Mouse (Mus musculus): ENCODE data around the gene Plpp7. TPM values are rescaled to one million over a fixed set of nuclear protein-coding genes. Genes with fewer than 3 reads are reported as not detected.

The Plpp7 gene
- polyA plus RNA-seq, 1 experiment from 2014 or later = 4.4 TPM

DNA sequence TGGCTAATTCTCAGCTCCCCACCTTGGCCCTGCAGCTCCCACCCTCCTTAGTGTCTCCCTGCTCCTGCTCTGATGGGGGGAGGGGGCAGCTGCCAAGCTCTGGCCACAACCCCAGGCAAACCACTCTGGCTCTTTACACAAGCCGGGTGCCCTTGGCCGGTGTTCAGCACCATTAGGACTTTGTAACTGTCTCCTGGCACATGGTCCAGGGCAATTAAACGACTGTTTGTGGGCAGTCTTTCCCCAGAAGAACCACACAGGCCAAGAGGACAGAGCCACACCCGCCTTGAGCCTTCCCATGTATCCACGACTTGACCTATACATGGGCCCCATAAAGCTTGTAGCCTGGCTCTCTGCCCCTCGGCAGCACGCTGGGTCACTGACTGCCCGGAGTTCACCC, 20.9 kb upstream of the Plpp7 start:
- WGBS = 64% methylated on average over 8 of the region's 8 CpGs
- H3K9ac ChIP-seq = no peak overlapping the region

DNA sequence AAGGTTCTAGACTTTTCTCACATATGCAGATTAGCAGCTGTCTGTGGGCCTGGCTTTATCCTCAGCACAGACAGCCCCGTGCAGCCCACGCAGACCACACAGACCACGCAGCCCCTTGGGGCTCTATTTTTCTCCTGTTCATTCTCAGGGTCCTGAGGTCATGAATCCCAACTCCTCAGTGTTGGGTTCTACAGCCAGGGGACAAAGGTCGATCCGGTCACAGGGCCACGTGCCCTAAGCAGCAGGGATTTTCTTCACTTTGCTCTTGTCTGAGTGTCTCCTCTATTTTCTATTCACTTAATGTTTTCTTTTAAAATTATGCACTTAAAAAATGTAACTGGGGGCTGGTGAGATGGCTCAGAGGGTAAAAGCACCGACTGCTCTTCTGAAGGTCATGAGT, 20.0 kb upstream of the Plpp7 start:
- no peak for ATAC-seq (ENCODE audit: insufficient read depth, low FRiP score, low read depth)
- WGBS = 71% methylated on average over 7 of the region's 7 CpGs

More for the DNA sequence above, 20.9 kb upstream of the Plpp7 start:
- Histone ChIP-seq H3K27ac (no peak overlapping the region), H3K4me3 (replicated peaks) (no peak overlapping the region), H3K36me3 (no peaks in the 10 kb centered on the region), H3K27me3 (replicated peaks) (no peaks in the 10 kb centered on the region), H3K9me3 (no peaks in the 10 kb centered on the region), H3K4me2 (no peak overlapping the region), H3K4me1 (peaks cover 4% of the 10 kb centered on the region; the same call in 1 of the 2 replicates)
- no peak for ATAC-seq (ENCODE audit: insufficient read depth, low FRiP score, low read depth)

DNA sequence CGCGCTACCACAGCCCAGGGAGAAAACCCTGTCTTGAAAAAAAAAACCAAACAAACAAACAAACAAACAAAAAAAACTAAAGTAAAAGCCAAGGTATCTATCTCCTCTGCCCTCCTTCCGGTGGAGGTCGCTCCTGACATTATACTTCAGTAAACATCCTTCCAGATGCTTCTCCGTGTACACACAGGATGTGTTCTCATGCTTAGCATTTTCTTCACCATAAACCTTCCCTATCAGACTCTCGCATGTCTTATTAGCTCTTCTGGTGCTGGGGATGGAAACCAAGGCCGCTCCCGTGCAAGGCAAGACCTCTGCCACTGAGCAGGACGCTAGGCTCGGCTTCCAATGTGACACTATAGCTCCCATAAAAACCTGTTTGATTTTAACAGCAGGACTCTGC, 17.6 kb upstream of the Plpp7 start:
- Histone ChIP-seq H3K4me2 (no peak overlapping the region), H3K9ac (no peak overlapping the region), H3K36me3 (no peaks in the 10 kb centered on the region), H3K9me3 (no peaks in the 10 kb centered on the region), H3K4me1 (peaks cover 5% of the 10 kb centered on the region; the same call in 1 of the 2 replicates), H3K27ac (no peak overlapping the region), H3K4me3 (replicated peaks) (no peak overlapping the region), H3K27me3 (replicated peaks) (peaks cover 13% of the 10 kb centered on the region)
- WGBS = 76% methylated on average over 10 of the region's 10 CpGs
- ATAC-seq (ENCODE audit: insufficient read depth, low FRiP score, low read depth) = no peak

More for the DNA sequence above, 20.0 kb upstream of the Plpp7 start:
- H3K4me1 ChIP-seq = peaks cover 5% of the 10 kb centered on the region; the same call in 1 of the 2 replicates
- H3K9me3 ChIP-seq = no peaks in the 10 kb centered on the region
- H3K27me3 ChIP-seq (replicated peaks) = no peaks in the 10 kb centered on the region
- no peak overlapping the region for H3K9ac ChIP-seq
- H3K36me3 ChIP-seq = no peaks in the 10 kb centered on the region
- no peak overlapping the region for H3K4me3 ChIP-seq (replicated peaks)
- H3K27ac ChIP-seq = no peak overlapping the region
- no peak overlapping the region for H3K4me2 ChIP-seq

DNA sequence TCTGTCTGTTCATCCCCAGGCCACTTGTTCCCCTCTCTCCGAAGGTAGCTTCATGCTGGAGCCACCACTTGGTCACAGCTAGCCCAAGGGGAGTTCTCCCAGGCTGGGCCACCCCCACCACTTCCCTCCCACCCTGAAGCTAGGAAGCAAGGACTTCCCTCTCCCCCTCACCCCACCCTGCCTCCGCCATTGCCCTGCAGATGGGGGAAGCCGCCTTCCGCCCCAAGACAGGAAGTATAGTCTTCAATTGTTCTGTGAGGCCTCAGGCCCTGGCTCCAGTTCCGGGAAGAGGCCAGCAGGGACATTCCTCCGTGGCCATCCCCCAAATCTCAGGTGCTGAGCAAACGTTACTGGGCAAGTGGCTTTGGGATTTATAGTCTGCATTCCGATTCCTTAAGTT, 16.8 kb upstream of the Plpp7 start:
- no peak overlapping the region for H3K4me3 ChIP-seq (replicated peaks)
- WGBS = 51% methylated on average over 8 of the region's 8 CpGs
- no peaks in the 10 kb centered on the region for H3K36me3 ChIP-seq
- H3K27me3 ChIP-seq (replicated peaks) = peaks cover 20% of the 10 kb centered on the region
- peaks cover 7% of the 10 kb centered on the region for H3K4me1 ChIP-seq
- no peaks in the 10 kb centered on the region for H3K9me3 ChIP-seq
- no peak overlapping the region for H3K9ac ChIP-seq
- no peak; the same call in 1 of the 2 replicates for ATAC-seq (ENCODE audit: insufficient read depth, low FRiP score, low read depth)
- H3K27ac ChIP-seq = no peak overlapping the region
- no peak overlapping the region for H3K4me2 ChIP-seq

- H3K27ac ChIP-seq = no peak overlapping the region
- H3K27me3 ChIP-seq (replicated peaks) = peaks cover 28% of the 10 kb centered on the region
- 89% methylated on average over 14 of the region's 14 CpGs for WGBS
- H3K4me2 ChIP-seq = peak overlapping the region; percentile 5; the same call in 1 of the 2 replicates
- H3K36me3 ChIP-seq = no peaks in the 10 kb centered on the region
- no peak overlapping the region for H3K4me3 ChIP-seq (replicated peaks)
- peaks cover 14% of the 10 kb centered on the region for H3K4me1 ChIP-seq
- ATAC-seq (ENCODE audit: insufficient read depth, low FRiP score, low read depth) = no peak
- H3K9me3 ChIP-seq = no peaks in the 10 kb centered on the region
- H3K9ac ChIP-seq = no peak overlapping the region
Measured at GRCm38 (mm10) chr2:32079191-32079725, 16.1 kb upstream of the Plpp7 start.

GRCm38 (mm10) chr2:32080681-32081080, 14.6 kb upstream of the Plpp7 start:
- Histone ChIP-seq H3K27me3 (replicated peaks) (peaks cover 36% of the 10 kb centered on the region), H3K36me3 (no peaks in the 10 kb centered on the region), H3K9ac (no peak overlapping the region), H3K4me1 (peaks cover 14% of the 10 kb centered on the region), H3K4me2 (no peak overlapping the region), H3K27ac (no peak overlapping the region), H3K9me3 (no peaks in the 10 kb centered on the region), H3K4me3 (replicated peaks) (no peak overlapping the region)
- 77% methylated on average over 3 of the region's 3 CpGs for WGBS
- ATAC-seq (ENCODE audit: insufficient read depth, low FRiP score, low read depth) = no peak

GRCm38 (mm10) chr2:32081296-32081929, 13.9 kb upstream of the Plpp7 start:
- peaks cover 14% of the 10 kb centered on the region for H3K4me1 ChIP-seq
- H3K27ac ChIP-seq = no peak overlapping the region; the same call in 1 of the 2 replicates
- H3K4me3 ChIP-seq (replicated peaks) = peak overlapping the region; percentile 57
- peak overlapping the region; percentile 100 for H3K4me2 ChIP-seq
- no peak for ATAC-seq (ENCODE audit: insufficient read depth, low FRiP score, low read depth)
- H3K9ac ChIP-seq = no peak overlapping the region
- H3K36me3 ChIP-seq = no peaks in the 10 kb centered on the region
- H3K9me3 ChIP-seq = no peaks in the 10 kb centered on the region
- peaks cover 44% of the 10 kb centered on the region for H3K27me3 ChIP-seq (replicated peaks)
- 77% methylated on average over 14 of the region's 14 CpGs for WGBS

- peaks cover 14% of the 10 kb centered on the region for H3K4me1 ChIP-seq
- H3K27ac ChIP-seq = no peak overlapping the region
- no peaks in the 10 kb centered on the region for H3K36me3 ChIP-seq
- H3K4me3 ChIP-seq (replicated peaks) = peak overlapping the region; percentile 57
- no peak overlapping the region for H3K9ac ChIP-seq
- H3K4me2 ChIP-seq = peak overlapping the region; percentile 100
- 52% methylated on average over 2 of the region's 2 CpGs for WGBS
- H3K9me3 ChIP-seq = no peaks in the 10 kb centered on the region
- ATAC-seq (ENCODE audit: insufficient read depth, low FRiP score, low read depth) = no peak
- peaks cover 52% of the 10 kb centered on the region for H3K27me3 ChIP-seq (replicated peaks)
Measured at GRCm38 (mm10) chr2:32082229-32082628, 13.1 kb upstream of the Plpp7 start.

DNA sequence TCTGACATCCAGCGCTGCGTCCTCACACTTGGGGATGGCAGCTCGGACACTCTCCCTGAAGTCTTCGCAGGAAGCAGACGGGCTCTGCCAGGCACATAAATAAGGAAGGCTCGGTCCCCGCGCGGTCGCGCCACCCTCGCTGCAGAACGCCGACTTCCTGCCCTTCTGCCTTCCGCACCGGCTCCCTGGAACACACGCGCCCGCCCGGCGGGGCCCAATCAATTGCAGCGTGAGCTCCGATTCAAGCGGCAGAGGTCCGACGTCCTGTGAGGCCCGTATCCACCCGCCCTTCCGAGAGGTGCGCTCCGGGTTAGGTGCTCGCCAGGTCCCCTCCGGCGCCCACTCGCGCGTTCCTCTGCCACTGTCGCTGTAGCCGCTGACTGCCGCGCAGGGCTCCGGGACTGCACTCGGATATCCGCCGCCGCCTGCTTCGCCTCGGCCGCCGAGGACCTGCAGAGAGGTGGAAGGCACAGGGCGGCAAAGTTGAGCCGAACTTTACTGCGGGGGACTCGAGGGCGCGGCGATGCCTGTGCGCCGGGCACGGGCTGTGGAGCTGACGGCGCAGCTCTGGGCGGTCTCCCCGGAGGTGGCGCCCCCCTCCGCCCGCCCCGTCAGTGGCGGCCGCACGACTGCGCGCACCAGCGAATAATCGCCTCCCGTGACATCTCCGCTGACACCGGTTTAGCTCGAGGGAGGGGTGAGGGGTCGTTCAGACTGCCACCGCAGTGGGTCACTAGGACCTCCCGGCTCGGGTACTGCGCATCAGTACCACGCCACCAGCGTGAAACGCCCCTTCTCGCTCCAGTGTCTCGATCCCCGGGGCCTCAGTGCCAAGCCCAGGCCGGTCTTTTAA, 11.9 kb upstream of the Plpp7 start:
- H3K9me3 ChIP-seq = no peaks in the 10 kb centered on the region
- peak overlapping the region; percentile 100 for H3K4me2 ChIP-seq
- under 1% methylated on average over 87 of the region's 91 CpGs for WGBS
- peak overlapping the region; percentile 16; the same call in 1 of the 2 replicates for H3K27ac ChIP-seq
- H3K27me3 ChIP-seq (replicated peaks) = peaks cover 63% of the 10 kb centered on the region
- peak; percentile 53 for ATAC-seq (ENCODE audit: insufficient read depth, low FRiP score, low read depth)
- peak overlapping the region; percentile 43; the same call in 1 of the 2 replicates for H3K9ac ChIP-seq
- H3K36me3 ChIP-seq = no peaks in the 10 kb centered on the region
- H3K4me3 ChIP-seq (replicated peaks) = peak overlapping the region; percentile 57
- H3K4me1 ChIP-seq = peaks cover 15% of the 10 kb centered on the region

DNA sequence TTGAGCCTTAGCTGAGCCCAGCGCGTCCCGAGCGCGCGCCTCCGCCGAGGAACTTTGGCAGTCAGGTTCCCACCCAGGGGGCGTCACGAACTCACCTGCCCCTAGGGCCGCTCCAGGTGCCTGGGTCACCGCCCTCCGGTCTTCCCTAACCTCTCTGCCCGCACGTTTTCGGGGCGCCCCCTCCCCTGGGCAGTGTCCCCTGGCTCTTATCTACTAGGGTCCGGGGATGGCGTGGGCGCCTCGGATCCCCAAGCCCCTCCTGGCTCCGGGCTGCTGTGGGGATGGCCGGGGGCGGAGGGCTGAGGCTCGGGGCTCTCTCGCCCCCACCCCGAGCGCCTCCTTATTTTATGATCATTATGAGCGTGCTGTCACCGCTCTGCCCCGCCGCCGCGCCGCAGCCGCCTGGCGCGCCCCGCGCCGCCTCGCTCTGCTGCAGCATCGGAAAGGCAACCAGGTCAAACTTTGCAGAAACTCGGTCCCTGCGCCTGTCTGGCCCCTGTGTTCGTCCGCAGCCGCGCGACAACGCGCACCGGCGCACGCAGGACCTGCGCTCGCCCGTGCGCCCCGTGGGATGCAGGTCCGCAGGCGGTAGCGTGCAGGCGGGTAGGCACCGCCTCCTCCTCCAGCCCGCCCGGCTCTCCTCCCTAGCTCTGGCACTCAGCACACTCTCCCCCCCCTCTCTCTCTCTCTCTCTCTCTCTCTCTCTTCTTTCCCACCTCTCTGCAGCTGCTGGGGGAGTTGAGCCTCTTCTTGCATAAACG, 11.0 kb upstream of the Plpp7 start, which contains the start of gene Fam78a:
TSS of gene Fam78a (minus strand) at position 747 of the 761 bp plus-strand sequence.
- H3K4me2 ChIP-seq = peak within 1 kb of the TSS; percentile 100
- peaks cover 68% of the 10 kb centered on the region for H3K27me3 ChIP-seq (replicated peaks)
- ATAC-seq (ENCODE audit: insufficient read depth, low FRiP score, low read depth) = peak; percentile 40; the same call in 1 of the 2 replicates
- H3K4me1 ChIP-seq = peaks cover 19% of the 10 kb centered on the region
- H3K27ac ChIP-seq = no peak within 1 kb of the TSS
- no peaks in the 10 kb centered on the region for H3K36me3 ChIP-seq
- WGBS = under 1% methylated on average over 67 of the region's 68 CpGs
- peak within 1 kb of the TSS; percentile 43; the same call in 1 of the 2 replicates for H3K9ac ChIP-seq
- H3K4me3 ChIP-seq (replicated peaks) = peak within 1 kb of the TSS; percentile 57
- H3K9me3 ChIP-seq = no peaks in the 10 kb centered on the region

GRCm38 (mm10) chr2:32084872-32085199, 10.5 kb upstream of the Plpp7 start:
- 26% methylated on average over 2 of the region's 2 CpGs for WGBS
- Histone ChIP-seq H3K27me3 (replicated peaks) (peaks cover 70% of the 10 kb centered on the region), H3K4me3 (replicated peaks) (peak overlapping the region; percentile 57), H3K9ac (no peak overlapping the region), H3K4me1 (peaks cover 17% of the 10 kb centered on the region), H3K27ac (no peak overlapping the region), H3K4me2 (peak overlapping the region; percentile 100), H3K9me3 (no peaks in the 10 kb centered on the region), H3K36me3 (no peaks in the 10 kb centered on the region)
- no peak for ATAC-seq (ENCODE audit: insufficient read depth, low FRiP score, low read depth)

Measured in stomach, embryonic 15.5 days (tissue).